Mouse (Mus musculus) subcutaneous adipose tissue, adult 2 months (tissue): ENCODE measurements around the gene Slc38a9. TPM values are rescaled to one million over a fixed set of nuclear protein-coding genes. Genes with fewer than 3 reads are reported as not detected.

Experiments
- polyA plus RNA-seq: library from polyadenylated mRNA; depleted of rRNA; stranded (reverse); fragments of >200 nt; gene quantifications from 2 replicates; pipeline ENCODE4 v1.2.3, GENCODE M21; 2012; ENCODE audit warnings: low replicate concordance; rRNA removed

Gene Slc38a9
- 9.0 and 13.3 TPM in 2 replicates for polyA plus RNA-seq

DNA sequence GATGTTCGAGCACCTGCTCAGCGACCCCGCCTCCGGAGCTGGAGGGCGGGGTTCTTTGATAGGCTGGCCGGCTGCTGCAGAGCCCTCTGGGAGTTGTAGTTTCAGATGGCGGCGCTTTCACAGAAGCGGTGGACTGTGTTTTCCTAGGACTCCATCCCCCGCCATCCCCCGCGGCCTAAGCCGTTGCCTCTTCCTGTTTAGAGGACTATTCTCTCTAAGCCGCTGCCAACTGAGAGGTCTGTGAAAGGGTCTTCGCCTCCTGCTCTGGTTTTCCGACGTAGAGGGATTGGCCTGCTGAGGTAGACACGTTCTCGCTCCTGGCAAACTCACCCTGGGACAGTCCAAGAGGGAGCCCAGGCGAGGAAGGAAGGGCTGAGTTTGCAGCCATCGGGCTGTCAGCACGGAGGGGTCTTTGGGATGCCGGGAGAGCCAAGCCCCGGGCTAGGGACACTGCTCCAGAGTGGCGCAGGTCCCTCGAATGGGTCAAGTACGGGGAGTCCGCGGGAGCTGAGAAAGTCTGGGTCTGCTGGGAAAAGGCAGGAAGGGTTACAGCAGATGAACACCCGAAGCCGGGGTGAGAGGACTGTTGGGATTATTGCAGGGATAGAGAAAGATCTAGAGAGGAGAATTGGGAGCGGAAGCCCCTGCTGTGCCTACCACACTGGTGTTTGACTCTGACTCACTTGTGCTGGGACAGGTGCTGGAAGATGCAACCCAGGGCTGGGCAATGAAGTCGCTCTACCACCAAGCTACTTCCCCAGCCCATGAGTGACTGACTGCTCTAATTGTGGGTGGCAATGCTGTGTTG lies at the start of gene Slc38a9:
Gene Slc38a9, plus strand, starts transcription at position 178 of the 808 bp plus-strand sequence.

DNA sequence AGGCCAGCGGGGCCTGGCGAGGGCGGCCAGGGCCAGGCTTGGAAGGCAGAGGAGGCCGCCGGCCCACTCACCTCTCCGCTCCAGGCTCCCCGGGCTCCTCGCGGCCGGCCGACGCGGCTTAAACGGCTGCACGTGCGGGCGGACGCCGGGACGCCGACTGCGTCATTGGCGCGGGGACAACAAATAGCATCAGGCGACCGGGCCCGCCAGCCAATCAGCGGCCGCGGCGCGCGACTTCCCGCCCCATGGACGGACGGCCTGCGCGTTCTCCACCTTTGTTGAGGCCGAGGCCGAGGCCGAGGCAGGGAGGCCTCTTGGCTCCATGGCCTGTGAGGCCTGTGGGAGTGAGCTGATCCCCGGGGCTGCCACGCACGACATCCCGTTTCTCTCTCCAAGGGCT lies 8.3 kb upstream of the Slc38a9 start, which contains the start of gene Ddx4:
Gene Ddx4, minus strand, starts transcription at position 271 of the 400 bp plus-strand sequence.

Other genes with a start within 250 kb of the Slc38a9 start
- gene Il6st, start 196.7 kb upstream of the Slc38a9 start, polyA plus RNA-seq, result 53.7 and 113 TPM in 2 replicates
- 0.32 and 0.49 TPM in 2 replicates for gene Il31ra, start 66.4 kb upstream of the Slc38a9 start, polyA plus RNA-seq
- 0.09 TPM in 1 of 2 replicates, not detected in the other for gene Ddx4, start 8.3 kb upstream of the Slc38a9 start, polyA plus RNA-seq
- 46.6 and 62.9 TPM in 2 replicates for gene Plpp1, start 140.0 kb downstream of the Slc38a9 start, polyA plus RNA-seq